Mouse (Mus musculus): ENCODE data around the gene Wdr61.
A peak's percentile ranks its signal among the peaks of the same experiment; 100 is the strongest.

The Wdr61 gene

DNA sequence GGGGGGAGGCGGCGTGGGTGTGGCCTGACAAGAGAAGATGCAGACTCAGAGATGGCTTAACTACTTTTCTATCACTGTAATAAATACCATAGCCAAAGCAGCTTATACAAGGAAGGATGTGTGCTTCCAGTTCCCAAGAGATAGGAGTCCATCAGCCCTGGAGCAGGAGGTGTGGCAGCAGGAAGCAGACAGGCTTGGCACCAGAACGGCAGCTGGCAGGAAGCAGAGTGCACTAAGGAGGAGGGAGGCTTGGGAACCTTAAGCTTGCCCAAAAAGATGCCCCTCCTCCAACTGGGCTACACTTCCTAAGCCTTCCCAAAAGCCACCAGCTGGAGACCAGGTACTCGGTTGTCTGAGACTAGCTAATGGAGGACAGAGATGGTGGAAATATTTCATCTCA, 51.5 kb downstream of the Wdr61 start:
- DNase-seq (ENCODE audit: low read depth, low spot score), result no peak

- peak; percentile 80 for DNase-seq (ENCODE audit: low read depth, low spot score)
Observed at GRCm38 (mm10) chr9:54676531-54676986, 57.8 kb downstream of the Wdr61 start.

GRCm38 (mm10) chr9:54673887-54674286, 60.4 kb downstream of the Wdr61 start:
- DNase-seq (ENCODE audit: low read depth, low spot score), result no peak

- no peak for DNase-seq (ENCODE audit: low read depth, low spot score)
Observed at GRCm38 (mm10) chr9:54671962-54672361, 62.4 kb downstream of the Wdr61 start.

- DNase-seq (ENCODE audit: low read depth, low spot score), result no peak
Observed at GRCm38 (mm10) chr9:54668455-54668854, 65.9 kb downstream of the Wdr61 start.

- no peak for DNase-seq (ENCODE audit: low read depth, low spot score)
Observed at GRCm38 (mm10) chr9:54666116-54666515, 68.2 kb downstream of the Wdr61 start.
